Mouse (Mus musculus) granulocyte monocyte progenitor cell, adult 5-6 weeks (primary cell): Measurements from ENCODE around the gene Hist1h4b. TPM values are rescaled to one million over a fixed set of nuclear protein-coding genes. Genes with fewer than 3 reads are reported as not detected.
"Not testable (repeated sequence)": the region's sequence is repeated elsewhere in the genome, so short reads cannot be mapped to it uniquely, and the experiment has no call there.

Experiments
- ATAC-seq: replicated peaks from 2 replicates; pipeline ENCODE4 v1.8.0; 2016; ENCODE audit warnings: mild to moderate bottlenecking, moderate TSS enrichment, inconsistent platforms; ENCODE audit not compliant: poor library complexity, severe bottlenecking
- total RNA-seq, 2 experiments: library from RNA; stranded (forward) in 1 of 2; stranded (reverse) in 1 of 2; fragments of 200-712, 200-1000 nt in 1 of 2; fragments of >200 nt in 1 of 2; fragmentation: Nextera tagmentation in 1 of 2; gene quantifications; 2 replicates each; pipeline ENCODE4 v1.2.3; 2014 to 2017

Hist1h4b gene
- total RNA-seq, 2 experiments from 2014 or later = 70.4 to 487 TPM

DNA sequence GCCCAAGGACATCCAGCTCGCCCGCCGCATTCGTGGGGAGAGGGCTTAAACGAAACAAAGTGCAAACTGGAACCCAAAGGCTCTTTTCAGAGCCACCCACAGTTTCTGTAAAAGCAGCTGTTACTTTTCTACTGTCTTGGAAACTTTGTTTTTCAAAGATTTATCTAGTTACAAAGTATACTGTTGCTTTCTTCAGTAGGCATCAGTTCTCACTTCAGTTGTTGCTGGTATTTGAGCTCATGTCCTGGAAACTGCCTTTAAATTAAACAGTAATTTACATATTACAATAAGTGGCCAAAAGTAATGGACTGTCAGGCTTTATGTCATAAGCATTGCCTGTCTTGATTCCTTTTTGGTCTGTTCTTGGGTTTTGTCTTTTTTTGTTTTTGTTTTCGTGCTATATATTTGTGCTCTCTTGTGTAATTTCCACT is 4.1 kb upstream of the Hist1h4b start:
- ATAC-seq = no peak

- no peak for ATAC-seq
Measured at GRCm38 (mm10) chr13:23753314-23754078, 3.3 kb upstream of the Hist1h4b start.

DNA sequence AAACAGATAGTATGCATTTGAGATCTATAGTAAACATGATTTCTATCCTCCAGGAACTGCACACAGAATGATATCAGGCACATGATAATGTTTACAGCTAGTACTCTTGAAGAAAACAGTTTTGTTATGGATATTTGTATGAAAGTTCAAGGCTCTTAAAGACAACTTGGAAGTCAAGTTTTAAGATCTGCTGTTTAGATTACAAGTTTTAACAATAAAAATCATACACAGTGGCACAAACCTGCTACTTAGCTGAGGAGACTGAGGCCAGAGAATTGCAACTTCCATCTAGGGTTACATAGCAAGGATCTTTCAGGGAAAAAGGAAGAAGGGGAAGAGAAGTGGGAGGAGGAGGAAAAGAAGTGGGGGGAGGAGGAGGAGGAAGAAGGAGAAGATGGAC is 1.8 kb upstream of the Hist1h4b start:
- ATAC-seq = no peak

DNA sequence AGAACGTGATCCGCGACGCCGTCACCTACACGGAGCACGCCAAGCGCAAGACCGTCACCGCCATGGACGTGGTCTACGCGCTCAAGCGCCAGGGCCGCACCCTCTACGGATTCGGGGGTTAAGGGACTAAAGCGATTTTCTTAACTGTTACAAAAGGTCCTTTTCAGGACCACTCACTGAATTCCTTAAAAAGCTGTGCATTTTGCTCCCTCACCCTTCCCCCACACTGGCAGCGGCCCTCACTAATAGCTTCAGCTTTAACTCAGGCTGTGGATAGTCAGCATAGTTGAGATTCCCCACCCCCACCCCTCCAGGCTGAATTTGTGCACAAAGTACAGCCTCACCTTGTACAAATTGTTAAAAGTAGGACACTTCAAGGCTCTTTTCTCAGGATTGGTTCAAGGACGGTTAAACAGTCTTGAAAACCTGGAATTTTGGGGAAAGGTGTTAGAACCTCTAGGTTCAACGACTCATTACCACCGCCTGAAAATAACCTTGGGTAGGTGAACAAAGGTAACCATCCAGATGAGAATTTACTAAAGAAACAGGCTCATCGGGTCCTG is 479 bp downstream of the Hist1h4b start:
- ATAC-seq = no peak

- ATAC-seq = no peak
Measured at GRCm38 (mm10) chr13:23757921-23758320, 1.1 kb downstream of the Hist1h4b start.

DNA sequence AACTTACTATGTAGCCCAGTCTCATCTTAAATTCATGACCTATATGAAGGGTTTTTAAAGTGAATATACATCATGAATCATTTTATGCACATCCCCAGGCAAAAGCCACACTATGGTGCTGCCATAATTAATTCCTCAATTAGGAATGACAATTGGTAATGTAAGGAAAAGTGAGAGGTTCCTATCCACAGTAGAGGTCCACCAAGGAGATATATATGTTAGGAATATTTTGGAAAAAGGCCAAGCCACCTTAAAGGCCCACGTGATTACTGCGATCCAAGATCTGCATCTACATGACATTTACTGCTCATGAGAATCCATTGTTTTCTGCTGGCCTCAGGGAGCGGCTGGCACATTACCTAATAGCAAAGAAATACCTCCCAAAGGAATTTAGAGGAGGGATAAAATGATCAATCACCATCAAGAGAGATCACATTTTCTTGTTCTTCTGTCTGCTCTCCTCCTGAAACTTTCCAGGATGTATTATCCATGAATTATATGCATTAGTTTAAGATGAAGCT is 2.5 kb downstream of the Hist1h4b start:
- ATAC-seq = no peak

GRCm38 (mm10) chr13:23759916-23760239 is 3.1 kb downstream of the Hist1h4b start:
- ATAC-seq = no peak

GRCm38 (mm10) chr13:23760240-23760971 is 3.6 kb downstream of the Hist1h4b start:
- 0 out of 2 replicates have a peak, but pooled peaks have one; percentile 3 for ATAC-seq

- peak; percentile 51 for ATAC-seq
Measured at GRCm38 (mm10) chr13:23760972-23761864, 4.4 kb downstream of the Hist1h4b start, which contains the start of gene Hist1h4a. Hist1h4a (minus strand) TSS chr13:23761230.

GRCm38 (mm10) chr13:23761871-23762821 is 5.3 kb downstream of the Hist1h4b start, which contains the start of gene Hist1h3a:
Hist1h3a (minus strand) TSS chr13:23762386.
- ATAC-seq = peak; percentile 33

DNA sequence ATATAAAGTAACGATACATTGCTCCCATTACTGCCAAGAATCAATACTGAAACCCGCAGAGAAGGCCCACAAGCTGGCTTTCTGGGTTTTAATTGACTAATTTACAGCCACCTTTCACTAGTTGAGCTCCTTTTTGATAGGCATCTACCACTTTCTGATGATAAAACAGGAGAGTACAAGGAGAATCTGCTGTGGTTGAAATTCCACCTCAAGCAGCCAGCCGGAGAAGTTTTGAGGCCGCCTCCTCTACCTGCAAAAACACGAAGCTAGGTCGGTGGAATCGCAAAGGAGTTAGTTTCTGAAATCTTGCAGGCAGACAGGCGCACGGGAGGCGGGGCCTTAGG is 6.4 kb downstream of the Hist1h4b start:
- ATAC-seq = no peak

DNA sequence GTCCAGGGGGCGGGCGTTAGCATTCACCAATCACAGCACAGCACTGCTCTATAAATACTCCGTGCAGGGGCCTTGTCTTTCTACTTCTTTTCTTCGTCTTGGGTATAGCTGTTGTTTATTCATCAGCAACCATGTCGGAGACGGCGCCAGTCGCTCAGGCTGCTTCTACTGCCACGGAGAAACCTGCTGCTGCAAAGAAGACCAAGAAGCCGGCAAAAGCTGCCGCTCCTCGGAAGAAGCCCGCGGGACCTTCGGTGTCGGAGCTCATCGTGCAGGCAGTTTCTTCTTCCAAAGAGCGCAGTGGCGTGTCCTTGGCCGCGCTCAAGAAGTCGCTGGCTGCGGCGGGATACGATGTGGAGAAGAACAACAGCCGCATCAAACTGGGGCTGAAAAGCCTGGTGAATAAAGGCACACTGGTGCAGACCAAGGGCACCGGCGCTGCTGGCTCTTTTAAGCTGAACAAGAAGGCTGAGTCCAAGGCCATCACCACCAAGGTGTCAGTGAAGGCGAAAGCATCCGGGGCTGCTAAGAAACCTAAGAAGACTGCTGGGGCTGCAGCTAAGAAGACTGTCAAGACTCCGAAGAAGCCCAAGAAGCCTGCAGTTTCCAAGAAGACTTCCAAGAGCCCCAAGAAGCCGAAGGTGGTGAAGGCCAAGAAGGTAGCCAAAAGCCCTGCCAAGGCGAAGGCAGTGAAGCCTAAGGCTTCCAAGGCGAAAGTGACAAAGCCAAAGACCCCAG is 6.9 kb downstream of the Hist1h4b start, which contains the start of gene Hist1h1a:
TSS of gene Hist1h1a (plus strand) at position 81 of the 738 bp plus-strand sequence.
- ATAC-seq = peak; percentile 49

- ATAC-seq = no peak
Measured at GRCm38 (mm10) chr13:23764324-23765171, 7.7 kb downstream of the Hist1h4b start.

DNA sequence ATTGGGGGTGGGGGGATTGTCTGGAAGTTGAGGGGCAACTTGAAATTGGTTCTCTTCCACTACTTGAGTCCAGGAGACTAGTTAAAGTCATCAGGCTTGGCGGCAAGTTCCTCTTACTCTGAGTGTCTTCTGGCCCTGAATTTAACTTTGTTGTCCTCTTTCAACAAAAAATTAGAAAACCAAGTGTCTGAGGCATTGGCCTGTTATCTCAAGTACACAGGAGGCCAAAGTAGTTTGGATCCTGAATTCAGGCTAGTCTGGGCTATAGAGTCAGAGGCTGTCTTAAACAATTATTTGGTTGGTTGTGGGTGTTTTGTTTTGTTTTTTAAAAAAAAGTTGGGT is 8.3 kb downstream of the Hist1h4b start:
- ATAC-seq = no peak

DNA sequence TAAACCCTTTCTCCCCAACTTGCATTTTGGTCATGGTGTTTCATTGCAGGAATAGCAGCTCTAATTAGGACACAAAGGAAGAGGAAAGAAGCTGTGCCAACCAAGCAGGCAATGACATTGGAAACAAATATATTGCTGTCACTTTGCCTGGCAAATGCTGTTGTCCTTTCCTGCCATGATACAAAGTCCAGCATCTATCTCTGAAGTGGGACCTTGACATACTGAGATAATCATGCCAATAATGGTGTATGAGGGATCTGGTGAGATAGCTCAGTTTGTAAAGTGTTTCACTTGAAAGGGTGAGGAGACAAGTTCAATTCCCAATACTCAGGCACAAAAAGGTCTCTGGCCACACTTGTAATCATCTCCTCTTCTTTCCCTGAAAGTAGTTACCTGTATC is 10.0 kb downstream of the Hist1h4b start:
- ATAC-seq = no peak

GRCm38 (mm10) chr13:23768834-23769397 is 12.1 kb downstream of the Hist1h4b start:
- peak; percentile 46 for ATAC-seq

GRCm38 (mm10) chr13:23769613-23770012 is 12.8 kb downstream of the Hist1h4b start, which contains the start of gene Trim38:
Trim38 (plus strand) TSS chr13:23769913.
- ATAC-seq = not testable (repeated sequence)
